Mouse (Mus musculus): ENCODE measurements at regions not wholly inside any gene's neighbourhood (a gene's known extent, or its start where the extent isn't known, plus 50 kb on each side); places are given as distances from the start of the nearest gene placed in this dataset.

- H3K9me3 ChIP-seq (ENCODE audit: control insufficient read depth, low read length), result no peaks in the 10 kb centered on the region
- H3K4me1 ChIP-seq (replicated peaks; ENCODE audit: control insufficient read depth, insufficient read depth, low read length), result no peaks in the 10 kb centered on the region; the same call in 1 of the 2 replicates
- H3K27me3 ChIP-seq (replicated peaks; ENCODE audit: control insufficient read depth, insufficient read depth, low read length), result no peaks in the 10 kb centered on the region
- no peak overlapping the region for H3K9ac ChIP-seq (replicated peaks; ENCODE audit: low read depth, low read length)
- no peak overlapping the region for H3K27ac ChIP-seq (ENCODE audit: low read length)
- no peaks in the 10 kb centered on the region for H3K36me3 ChIP-seq (ENCODE audit: control insufficient read depth, insufficient read depth)
- WGBS, result 91% methylated on average over 4 of the region's 4 CpGs
- no peak for ATAC-seq
- no peak overlapping the region for H3K4me2 ChIP-seq (ENCODE audit: low read length)
- no peak overlapping the region for H3K4me3 ChIP-seq (replicated peaks; ENCODE audit: low read length)
Observed at GRCm38 (mm10) chr11:24671662-24672061, 593.8 kb downstream of the Bcl11a start.

- no peak for ATAC-seq
- 70% methylated on average over 7 of the region's 7 CpGs for WGBS
- Histone ChIP-seq H3K4me3 (replicated peaks; ENCODE audit: low read length) (no peak overlapping the region), H3K4me1 (replicated peaks; ENCODE audit: control insufficient read depth, insufficient read depth, low read length) (no peaks in the 10 kb centered on the region; the same call in 1 of the 2 replicates), H3K27ac (ENCODE audit: low read length) (no peak overlapping the region), H3K4me2 (ENCODE audit: low read length) (no peak overlapping the region), H3K9me3 (ENCODE audit: control insufficient read depth, low read length) (no peaks in the 10 kb centered on the region), H3K9ac (replicated peaks; ENCODE audit: low read depth, low read length) (no peak overlapping the region), H3K27me3 (replicated peaks; ENCODE audit: control insufficient read depth, insufficient read depth, low read length) (no peaks in the 10 kb centered on the region), H3K36me3 (ENCODE audit: control insufficient read depth, insufficient read depth) (no peaks in the 10 kb centered on the region)
Observed at GRCm38 (mm10) chr11:24673248-24674207, 595.7 kb downstream of the Bcl11a start.

GRCm38 (mm10) chr11:24674208-24674571 lies 596.3 kb downstream of the Bcl11a start:
- Histone ChIP-seq H3K9ac (replicated peaks; ENCODE audit: low read depth, low read length) (no peak overlapping the region), H3K27me3 (replicated peaks; ENCODE audit: control insufficient read depth, insufficient read depth, low read length) (no peaks in the 10 kb centered on the region), H3K27ac (ENCODE audit: low read length) (no peak overlapping the region), H3K4me3 (replicated peaks; ENCODE audit: low read length) (no peak overlapping the region), H3K36me3 (ENCODE audit: control insufficient read depth, insufficient read depth) (no peaks in the 10 kb centered on the region), H3K9me3 (ENCODE audit: control insufficient read depth, low read length) (no peaks in the 10 kb centered on the region), H3K4me1 (replicated peaks; ENCODE audit: control insufficient read depth, insufficient read depth, low read length) (no peaks in the 10 kb centered on the region; the same call in 1 of the 2 replicates), H3K4me2 (ENCODE audit: low read length) (no peak overlapping the region)
- WGBS, result 76% methylated on average over 4 of the region's 4 CpGs
- no peak for ATAC-seq

GRCm38 (mm10) chr11:24677016-24677415 lies 599.2 kb downstream of the Bcl11a start:
- H3K9ac ChIP-seq (replicated peaks; ENCODE audit: low read depth, low read length), result no peak overlapping the region
- no peaks in the 10 kb centered on the region for H3K36me3 ChIP-seq (ENCODE audit: control insufficient read depth, insufficient read depth)
- WGBS, result 81% methylated on average over 4 of the region's 4 CpGs
- no peak overlapping the region for H3K4me3 ChIP-seq (replicated peaks; ENCODE audit: low read length)
- H3K27me3 ChIP-seq (replicated peaks; ENCODE audit: control insufficient read depth, insufficient read depth, low read length), result no peaks in the 10 kb centered on the region
- no peak for ATAC-seq
- no peaks in the 10 kb centered on the region for H3K9me3 ChIP-seq (ENCODE audit: control insufficient read depth, low read length)
- H3K4me2 ChIP-seq (ENCODE audit: low read length), result no peak overlapping the region
- H3K27ac ChIP-seq (ENCODE audit: low read length), result no peak overlapping the region
- no peaks in the 10 kb centered on the region; the same call in 1 of the 2 replicates for H3K4me1 ChIP-seq (replicated peaks; ENCODE audit: control insufficient read depth, insufficient read depth, low read length)

GRCm38 (mm10) chr11:24679581-24679980 lies 601.7 kb downstream of the Bcl11a start:
- Histone ChIP-seq H3K4me1 (replicated peaks; ENCODE audit: control insufficient read depth, insufficient read depth, low read length) (no peaks in the 10 kb centered on the region; the same call in 1 of the 2 replicates), H3K4me2 (ENCODE audit: low read length) (no peak overlapping the region), H3K9me3 (ENCODE audit: control insufficient read depth, low read length) (no peaks in the 10 kb centered on the region), H3K9ac (replicated peaks; ENCODE audit: low read depth, low read length) (no peak overlapping the region), H3K27me3 (replicated peaks; ENCODE audit: control insufficient read depth, insufficient read depth, low read length) (no peaks in the 10 kb centered on the region), H3K36me3 (ENCODE audit: control insufficient read depth, insufficient read depth) (no peaks in the 10 kb centered on the region), H3K4me3 (replicated peaks; ENCODE audit: low read length) (no peak overlapping the region), H3K27ac (ENCODE audit: low read length) (no peak overlapping the region)
- 88% methylated on average over 5 of the region's 5 CpGs for WGBS
- ATAC-seq, result no peak

GRCm38 (mm10) chr11:24682423-24682822 lies 604.6 kb downstream of the Bcl11a start:
- peaks cover 4% of the 10 kb centered on the region; the same call in 1 of the 2 replicates for H3K4me1 ChIP-seq (replicated peaks; ENCODE audit: control insufficient read depth, insufficient read depth, low read length)
- no peak for ATAC-seq
- no peaks in the 10 kb centered on the region for H3K36me3 ChIP-seq (ENCODE audit: control insufficient read depth, insufficient read depth)
- H3K4me2 ChIP-seq (ENCODE audit: low read length), result no peak overlapping the region
- no peak overlapping the region for H3K27ac ChIP-seq (ENCODE audit: low read length)
- H3K4me3 ChIP-seq (replicated peaks; ENCODE audit: low read length), result no peak overlapping the region
- 77% methylated on average over 4 of the region's 4 CpGs for WGBS
- no peaks in the 10 kb centered on the region for H3K27me3 ChIP-seq (replicated peaks; ENCODE audit: control insufficient read depth, insufficient read depth, low read length)
- no peaks in the 10 kb centered on the region for H3K9me3 ChIP-seq (ENCODE audit: control insufficient read depth, low read length)
- no peak overlapping the region for H3K9ac ChIP-seq (replicated peaks; ENCODE audit: low read depth, low read length)

- H3K4me1 ChIP-seq (replicated peaks; ENCODE audit: control insufficient read depth, insufficient read depth, low read length), result peaks cover 4% of the 10 kb centered on the region; the same call in 1 of the 2 replicates
- no peaks in the 10 kb centered on the region for H3K27me3 ChIP-seq (replicated peaks; ENCODE audit: control insufficient read depth, insufficient read depth, low read length)
- 35% methylated on average over 16 of the region's 16 CpGs for WGBS
- H3K27ac ChIP-seq (ENCODE audit: low read length), result no peak overlapping the region
- H3K9ac ChIP-seq (replicated peaks; ENCODE audit: low read depth, low read length), result no peak overlapping the region
- no peaks in the 10 kb centered on the region for H3K36me3 ChIP-seq (ENCODE audit: control insufficient read depth, insufficient read depth)
- no peaks in the 10 kb centered on the region for H3K9me3 ChIP-seq (ENCODE audit: control insufficient read depth, low read length)
- H3K4me3 ChIP-seq (replicated peaks; ENCODE audit: low read length), result no peak overlapping the region
- H3K4me2 ChIP-seq (ENCODE audit: low read length), result no peak overlapping the region
- no peak for ATAC-seq
Observed at GRCm38 (mm10) chr11:24685545-24686467, 608.0 kb downstream of the Bcl11a start.

GRCm38 (mm10) chr11:24688160-24688782 lies 610.4 kb downstream of the Bcl11a start:
- 93% methylated on average over 2 of the region's 2 CpGs for WGBS
- H3K27me3 ChIP-seq (replicated peaks; ENCODE audit: control insufficient read depth, insufficient read depth, low read length), result no peaks in the 10 kb centered on the region
- H3K27ac ChIP-seq (ENCODE audit: low read length), result no peak overlapping the region
- no peak overlapping the region for H3K4me2 ChIP-seq (ENCODE audit: low read length)
- ATAC-seq, result no peak
- H3K36me3 ChIP-seq (ENCODE audit: control insufficient read depth, insufficient read depth), result no peaks in the 10 kb centered on the region
- no peak overlapping the region for H3K9ac ChIP-seq (replicated peaks; ENCODE audit: low read depth, low read length)
- H3K9me3 ChIP-seq (ENCODE audit: control insufficient read depth, low read length), result no peaks in the 10 kb centered on the region
- no peak overlapping the region for H3K4me3 ChIP-seq (replicated peaks; ENCODE audit: low read length)
- H3K4me1 ChIP-seq (replicated peaks; ENCODE audit: control insufficient read depth, insufficient read depth, low read length), result peaks cover 4% of the 10 kb centered on the region; the same call in 1 of the 2 replicates
